Mouse (Mus musculus) stomach, embryonic 14.5 days (tissue): ENCODE data around the gene Crb3. TPM values are rescaled to one million over a fixed set of nuclear protein-coding genes. Genes with fewer than 3 reads are reported as not detected.
"Not testable (repeated sequence)": the region's sequence is repeated elsewhere in the genome, so short reads cannot be mapped to it uniquely, and the experiment has no call there.

Experiments
- ATAC-seq: fragments of 200-750 bp; cut with Nextera tagmentation; 2 replicates; pipeline ENCODE4 v1.8.0; 2017; ENCODE audit warnings: low read depth, moderate TSS enrichment; ENCODE audit not compliant: insufficient number of reproducible peaks, insufficient read depth, low FRiP score
- H3K27ac ChIP-seq: fragments of 300-500 bp; sonication (generic); 2 replicates; pipeline ENCODE4 v1.5.1; 2014; ENCODE audit warnings: mild to moderate bottlenecking, low read length, moderate library complexity, mixed read lengths
- H3K27me3 ChIP-seq: fragments of 300-500 bp; sonication (generic); 2 replicates; pipeline ENCODE4 v1.6.1; 2014; ENCODE audit warnings: low read length, control low read depth, mixed read lengths; ENCODE audit not compliant: control insufficient read depth, insufficient read depth
- H3K36me3 ChIP-seq: fragments of 300-500 bp; sonication (generic); 2 replicates; pipeline ENCODE4 v1.6.1; 2014; ENCODE audit warnings: mild to moderate bottlenecking, control low read depth, low read length, moderate library complexity, mixed read lengths; ENCODE audit not compliant: control insufficient read depth, insufficient read depth
- H3K4me1 ChIP-seq: fragments of 300-500 bp; sonication (generic); 2 replicates; pipeline ENCODE4 v1.6.1; 2014; ENCODE audit warnings: low read length, control low read depth, mixed read lengths; ENCODE audit not compliant: control insufficient read depth, insufficient read depth
- H3K4me2 ChIP-seq: fragments of 300-500 bp; sonication (generic); replicated peaks from 2 replicates; pipeline ENCODE4 v1.6.1; 2014; ENCODE audit warnings: low read depth, low read length, control low read depth
- H3K4me3 ChIP-seq: fragments of 300-500 bp; sonication (generic); 2 replicates; pipeline ENCODE4 v1.5.1; 2014; ENCODE audit warnings: low read depth, low read length, control low read depth
- H3K9ac ChIP-seq: fragments of 300-500 bp; sonication (generic); replicated peaks from 2 replicates; pipeline ENCODE4 v1.6.1; 2014; ENCODE audit warnings: low read depth, mild to moderate bottlenecking, control low read depth, low read length, moderate library complexity, mixed read lengths
- H3K9me3 ChIP-seq: fragments of 300-500 bp; sonication (generic); 2 replicates; pipeline ENCODE4 v1.6.1; 2016; ENCODE audit warnings: low read depth, low read length, control low read depth; ENCODE audit not compliant: control insufficient read depth
- WGBS: fragments of 180-500 bp; shearing (Covaris S2); extraction: QIAGEN DNeasy Blood & Tissue Kit; methylation state at CpG from one replicate; pipeline ENCODE4 v1.1.7; 2014; 5-methylcytosine and 5-hydroxymethylcytosine counted together
- polyA plus RNA-seq: library from polyadenylated mRNA; unstranded; fragments of >200 nt; fragmentation: Nextera tagmentation; extraction: Ambion mirVana; gene quantifications from 2 replicates; pipeline ENCODE4 v1.2.1, GENCODE M21; 2014

The Crb3 gene
- polyA plus RNA-seq, 1 experiment from 2014 or later: 44.2 TPM

DNA sequence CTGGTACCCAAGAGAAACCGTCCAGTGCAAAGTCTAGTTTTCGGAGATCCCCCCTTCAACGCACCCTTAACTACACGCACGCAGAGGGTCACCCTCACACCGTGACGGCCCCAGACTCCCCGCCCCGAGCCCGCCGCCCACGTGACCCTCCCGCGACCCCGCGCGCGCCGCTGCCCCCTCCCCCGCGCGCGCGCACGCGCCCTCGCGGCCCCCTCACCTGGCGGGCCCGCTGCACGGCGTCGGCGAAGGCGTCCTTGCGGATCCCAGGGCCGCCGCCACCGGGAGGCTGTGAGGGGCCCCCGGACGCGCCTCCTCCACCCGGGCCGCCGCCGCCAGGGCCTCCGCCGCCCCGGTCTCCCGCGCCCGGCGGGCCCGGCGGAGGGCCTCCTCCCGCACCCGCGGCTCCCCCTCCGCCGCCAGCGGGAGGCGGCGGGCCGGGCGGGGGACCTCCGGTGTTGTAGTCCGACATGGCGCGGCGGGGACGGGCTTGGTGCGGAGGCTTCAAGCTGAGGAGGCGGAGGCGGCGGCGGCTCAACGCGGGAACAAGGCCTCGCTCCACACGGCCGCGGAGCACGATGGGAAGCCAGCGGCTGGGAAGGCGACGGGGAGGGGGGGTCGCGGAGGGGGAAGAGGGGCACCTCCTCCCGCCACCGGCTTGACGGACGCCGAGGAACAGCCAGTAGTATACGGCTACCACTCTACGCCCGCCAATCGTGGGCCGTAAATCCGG, 27.8 kb upstream of the Crb3 start, which contains the start of gene Khsrp:
Gene Khsrp (minus strand): TSS at position 592 of the 730 bp plus-strand sequence.
- no peak for ATAC-seq
- H3K9ac ChIP-seq: peak within 1 kb of the TSS; percentile 99
- H3K4me1 ChIP-seq: peaks cover 8% of the 10 kb centered on the region; the same call in 1 of the 2 replicates
- H3K27ac ChIP-seq: peak within 1 kb of the TSS; percentile 86
- no peaks in the 10 kb centered on the region for H3K27me3 ChIP-seq
- peaks cover 26% of the 10 kb centered on the region for H3K36me3 ChIP-seq
- peak within 1 kb of the TSS; percentile 96 for H3K4me2 ChIP-seq
- H3K4me3 ChIP-seq: peak within 1 kb of the TSS; percentile 76
- H3K9me3 ChIP-seq: no peaks in the 10 kb centered on the region
- under 1% methylated on average over 87 of the region's 99 CpGs for WGBS

DNA sequence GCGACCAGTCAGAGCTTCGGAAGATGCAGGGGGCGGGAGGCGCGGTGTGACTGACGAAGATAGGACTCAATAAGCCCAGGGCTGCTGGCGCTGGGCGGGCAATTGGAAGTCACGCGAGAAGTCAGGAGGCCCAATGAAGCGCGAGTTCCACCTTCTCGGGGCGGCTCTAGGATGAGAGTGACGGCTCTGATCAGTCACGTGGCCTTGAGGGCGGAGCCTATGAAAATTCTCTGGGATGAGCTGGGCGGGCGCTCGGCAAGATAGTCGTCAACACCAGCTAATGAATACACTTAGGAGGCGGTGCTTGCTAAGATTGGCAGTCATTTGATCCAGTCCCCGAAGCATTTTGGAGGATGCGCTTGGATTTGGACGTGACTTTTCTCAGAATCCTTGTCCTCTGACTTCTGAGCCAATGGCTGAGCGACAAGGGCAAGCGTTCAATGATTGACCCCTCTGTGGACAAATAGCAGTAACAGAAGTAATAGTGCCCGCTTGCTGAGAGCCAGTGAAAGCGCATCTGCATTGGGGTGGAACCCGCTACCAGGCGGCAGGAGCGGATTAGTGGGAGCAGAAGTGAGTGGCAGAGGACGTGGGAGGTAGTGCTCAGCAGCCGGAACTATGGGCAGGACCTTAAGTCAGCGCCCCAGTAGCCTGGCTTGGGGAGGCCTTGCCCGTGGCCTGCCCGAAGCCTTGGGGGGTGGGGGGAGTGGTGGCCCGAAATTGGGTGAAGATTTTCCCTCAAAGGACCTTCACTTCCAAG, 27.1 kb upstream of the Crb3 start:
- H3K9ac ChIP-seq: peak overlapping the region; percentile 29; the same call in 1 of the 2 replicates
- under 1% methylated on average over 38 of the region's 38 CpGs for WGBS
- H3K4me1 ChIP-seq: peaks cover 8% of the 10 kb centered on the region; the same call in 1 of the 2 replicates
- H3K36me3 ChIP-seq: peaks cover 19% of the 10 kb centered on the region
- peak overlapping the region; percentile 35 for H3K4me3 ChIP-seq
- peak overlapping the region; percentile 52 for H3K4me2 ChIP-seq
- H3K9me3 ChIP-seq: no peaks in the 10 kb centered on the region
- H3K27me3 ChIP-seq: no peaks in the 10 kb centered on the region
- H3K27ac ChIP-seq: peak overlapping the region; percentile 86
- ATAC-seq: peak; percentile 96

GRCm38 (mm10) chr17:57032854-57033253, 26.1 kb upstream of the Crb3 start:
- Histone ChIP-seq H3K27ac (no peak overlapping the region), H3K36me3 (peaks cover 9% of the 10 kb centered on the region), H3K27me3 (no peaks in the 10 kb centered on the region), H3K4me1 (peaks cover 8% of the 10 kb centered on the region; the same call in 1 of the 2 replicates), H3K9ac (no peak overlapping the region), H3K9me3 (no peaks in the 10 kb centered on the region), H3K4me3 (no peak overlapping the region; the same call in 1 of the 2 replicates), H3K4me2 (peak overlapping the region; percentile 52; the same call in 1 of the 2 replicates)
- ATAC-seq: no peak
- WGBS: 81% methylated on average over 4 of the region's 4 CpGs

DNA sequence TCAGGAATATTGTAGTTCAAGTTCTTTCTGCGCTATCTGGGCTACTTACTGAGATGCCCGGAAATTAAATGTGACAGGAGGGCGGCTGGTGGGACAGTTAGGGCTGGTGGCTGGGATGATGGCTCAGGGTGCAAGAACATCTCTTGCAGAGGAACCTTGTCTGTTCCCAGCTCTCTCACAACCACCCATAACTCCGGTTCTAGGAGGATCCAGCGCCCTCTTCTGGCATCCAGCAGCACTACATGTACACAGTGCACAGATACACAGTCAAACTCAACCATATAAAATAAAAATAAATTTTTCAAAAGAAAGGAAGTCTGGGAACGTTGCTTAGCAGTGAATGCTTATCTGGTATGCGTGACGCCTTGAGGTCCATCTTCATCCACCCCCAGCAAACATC, 19.9 kb upstream of the Crb3 start:
- WGBS: 41% methylated on average over 8 of the region's 8 CpGs
- no peaks in the 10 kb centered on the region for H3K4me1 ChIP-seq
- no peak overlapping the region for H3K4me2 ChIP-seq

GRCm38 (mm10) chr17:57041554-57041953, 17.4 kb upstream of the Crb3 start, which contains the start of gene Slc25a41:
Gene Slc25a41, minus strand, starts transcription at chr17:57041654.
- Histone ChIP-seq H3K4me2 (no peak within 1 kb of the TSS), H3K4me3 (no peak within 1 kb of the TSS), H3K9ac (no peak within 1 kb of the TSS), H3K27me3 (no peaks in the 10 kb centered on the region), H3K9me3 (no peaks in the 10 kb centered on the region), H3K27ac (no peak within 1 kb of the TSS), H3K4me1 (no peaks in the 10 kb centered on the region), H3K36me3 (peaks cover 4% of the 10 kb centered on the region; the same call in 1 of the 2 replicates)
- 69% methylated on average over 8 of the region's 8 CpGs for WGBS
- no peak for ATAC-seq

More for the DNA sequence above, 19.9 kb upstream of the Crb3 start:
- no peak overlapping the region for H3K9ac ChIP-seq
- H3K4me3 ChIP-seq: no peak overlapping the region
- no peak overlapping the region for H3K27ac ChIP-seq
- no peaks in the 10 kb centered on the region for H3K9me3 ChIP-seq
- no peaks in the 10 kb centered on the region for H3K36me3 ChIP-seq
- ATAC-seq: no peak
- H3K27me3 ChIP-seq: no peaks in the 10 kb centered on the region

GRCm38 (mm10) chr17:57047406-57047805, 11.5 kb upstream of the Crb3 start:
- H3K4me1 ChIP-seq: no peaks in the 10 kb centered on the region
- H3K4me3 ChIP-seq: no peak overlapping the region
- peak; percentile 49; the same call in 1 of the 2 replicates for ATAC-seq
- 37% methylated on average over 5 of the region's 5 CpGs for WGBS
- no peak overlapping the region for H3K9ac ChIP-seq
- H3K27ac ChIP-seq: no peak overlapping the region
- H3K4me2 ChIP-seq: no peak overlapping the region
- no peaks in the 10 kb centered on the region for H3K9me3 ChIP-seq
- no peaks in the 10 kb centered on the region for H3K27me3 ChIP-seq
- peaks cover 8% of the 10 kb centered on the region; the same call in 1 of the 2 replicates for H3K36me3 ChIP-seq

- no peak overlapping the region for H3K27ac ChIP-seq
- no peak overlapping the region for H3K4me3 ChIP-seq
- WGBS: 95% methylated on average over 3 of the region's 3 CpGs
- no peak for ATAC-seq
- H3K4me2 ChIP-seq: no peak overlapping the region
- no peaks in the 10 kb centered on the region for H3K27me3 ChIP-seq
- H3K9ac ChIP-seq: no peak overlapping the region
- H3K4me1 ChIP-seq: no peaks in the 10 kb centered on the region
- no peaks in the 10 kb centered on the region for H3K9me3 ChIP-seq
- peaks cover 15% of the 10 kb centered on the region; the same call in 1 of the 2 replicates for H3K36me3 ChIP-seq
Measured at GRCm38 (mm10) chr17:57048816-57049215, 10.1 kb upstream of the Crb3 start.

DNA sequence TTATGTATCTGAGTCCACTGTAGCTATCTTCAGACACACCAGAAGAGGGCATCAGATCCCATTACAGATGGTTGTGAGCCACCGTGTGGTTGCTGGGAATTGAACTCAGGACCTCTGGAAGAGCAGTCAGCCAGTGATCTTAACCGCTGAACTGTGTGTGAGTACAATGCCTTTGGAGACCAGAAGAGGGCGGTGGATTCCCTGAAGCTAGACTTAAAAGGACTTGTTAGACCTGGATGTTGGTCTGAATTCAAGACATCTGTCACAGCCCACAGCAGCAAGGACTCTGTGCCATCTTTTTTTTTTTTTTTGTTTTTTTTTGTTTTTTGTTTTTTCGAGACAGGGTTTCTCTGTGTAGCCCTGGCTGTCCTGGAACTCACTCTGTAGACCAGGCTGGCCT, 7.2 kb upstream of the Crb3 start:
- not testable (repeated sequence) for ATAC-seq, H3K4me1 ChIP-seq, H3K27ac ChIP-seq, H3K4me3 ChIP-seq, H3K27me3 ChIP-seq, H3K9ac ChIP-seq, H3K9me3 ChIP-seq, H3K4me2 ChIP-seq
- peaks cover 11% of the 10 kb centered on the region; the same call in 1 of the 2 replicates for H3K36me3 ChIP-seq
- WGBS: 82% methylated on average over 4 of the region's 4 CpGs
